Mouse (Mus musculus) forebrain, embryonic 11.5 days (tissue): ENCODE results near the gene Paxip1. TPM values are rescaled to one million over a fixed set of nuclear protein-coding genes. Genes with fewer than 3 reads are reported as not detected.

ENCODE experiments used
- polyA plus RNA-seq: library from polyadenylated mRNA; unstranded; fragments of >200 nt; fragmentation: Nextera tagmentation; extraction: Ambion mirVana; gene quantifications from 2 replicates; pipeline ENCODE4 v1.2.1, GENCODE M21; 2014

Gene Paxip1
- polyA plus RNA-seq, 1 experiment from 2014 or later, result 71.3 TPM

Other genes with a start within 250 kb of the Paxip1 start
- gene Htr5a, start 50.5 kb upstream of the Paxip1 start, polyA plus RNA-seq, result 0.05 TPM in 1 of 2 replicates, not detected in the other